Mouse (Mus musculus) neural tube, embryonic 11.5 days (tissue): ENCODE data around the gene Eya2. TPM values are rescaled to one million over a fixed set of nuclear protein-coding genes. Genes with fewer than 3 reads are reported as not detected.
"Not testable (repeated sequence)": the region's sequence is repeated elsewhere in the genome, so short reads cannot be mapped to it uniquely, and the experiment has no call there.

Experiments used
- ATAC-seq: fragments of 200-750 bp; cut with Nextera tagmentation; 2 replicates; pipeline ENCODE4 v1.8.0; 2017; ENCODE audit warnings: moderate number of reproducible peaks, mild to moderate bottlenecking, moderate TSS enrichment, moderate library complexity; ENCODE audit not compliant: insufficient read depth, low FRiP score, low TSS enrichment
- DNase-seq: peaks from one replicate; pipeline ENCODE4 v3.0.0-alpha.2; 2015; ENCODE audit warnings: low spot score
- H3K27ac ChIP-seq: fragments of 300-500 bp; sonication (generic); 2 replicates; pipeline ENCODE4 v1.5.1; 2014; ENCODE audit warnings: low read depth, mild to moderate bottlenecking, low read length
- H3K27me3 ChIP-seq: fragments of 300-500 bp; sonication (generic); 2 replicates; pipeline ENCODE4 v1.6.1; 2014; ENCODE audit warnings: mild to moderate bottlenecking, low read length, mixed read lengths; ENCODE audit not compliant: control insufficient read depth, insufficient read depth
- H3K36me3 ChIP-seq: fragments of 300-500 bp; sonication (generic); 2 replicates; pipeline ENCODE4 v1.6.1; 2014; ENCODE audit warnings: mild to moderate bottlenecking, low read length, moderate library complexity, mixed read lengths; ENCODE audit not compliant: control insufficient read depth, insufficient read depth
- H3K4me1 ChIP-seq: fragments of 300-500 bp; sonication (generic); 2 replicates; pipeline ENCODE4 v1.6.1; 2014; ENCODE audit warnings: low read length, mixed read lengths; ENCODE audit not compliant: control insufficient read depth, insufficient read depth
- H3K4me2 ChIP-seq: fragments of 300-500 bp; sonication (generic); 2 replicates; pipeline ENCODE4 v1.6.1; 2014; ENCODE audit warnings: low read depth, mild to moderate bottlenecking, moderate library complexity
- H3K4me3 ChIP-seq: fragments of 300-500 bp; sonication (generic); 2 replicates; pipeline ENCODE4 v1.5.1; 2014; ENCODE audit warnings: low read depth, low read length
- H3K9ac ChIP-seq: fragments of 300-500 bp; sonication (generic); 2 replicates; pipeline ENCODE4 v1.6.1; 2014; ENCODE audit warnings: mild to moderate bottlenecking, low read length
- H3K9me3 ChIP-seq: fragments of 300-500 bp; sonication (generic); 2 replicates; pipeline ENCODE4 v1.6.1; 2016; ENCODE audit warnings: low read length; ENCODE audit not compliant: control insufficient read depth
- WGBS: fragments of 180-500 bp; shearing (Covaris S2); extraction: QIAGEN DNeasy Blood & Tissue Kit; methylation state at CpG from one replicate; pipeline ENCODE4 v1.1.7; 2014; 5-methylcytosine and 5-hydroxymethylcytosine counted together
- polyA plus RNA-seq: library from polyadenylated mRNA; unstranded; fragments of >200 nt; fragmentation: Nextera tagmentation; extraction: Ambion mirVana; gene quantifications from 2 replicates; pipeline ENCODE4 v1.2.1, GENCODE M21; 2014

Eya2 gene
- polyA plus RNA-seq, 1 experiment from 2014 or later = 29.6 TPM

DNA sequence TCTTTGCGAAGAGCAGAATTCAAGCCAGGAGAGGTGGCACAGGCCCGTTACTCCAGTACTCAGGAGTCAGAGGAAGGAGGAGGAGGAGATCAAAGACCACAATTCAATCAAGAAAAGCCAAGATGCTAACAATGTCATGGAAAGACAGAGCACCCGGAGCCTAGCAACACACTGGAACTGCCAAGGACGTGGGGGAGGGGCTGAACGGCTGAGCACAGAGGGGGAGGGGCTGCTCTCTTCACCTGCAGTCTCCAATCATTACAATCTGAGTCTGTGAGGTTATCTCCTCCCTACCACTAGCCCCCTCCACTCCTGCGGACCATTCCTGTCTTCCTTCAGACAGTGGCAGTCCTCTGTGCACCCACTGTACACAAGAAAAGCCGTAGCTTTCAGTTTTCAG, 196.2 kb downstream of the Eya2 start:
- peak; percentile 54 for DNase-seq

GRCm38 (mm10) chr2:165791657-165792056, 196.8 kb downstream of the Eya2 start:
- H3K36me3 ChIP-seq = peaks cover 35% of the 10 kb centered on the region
- H3K4me2 ChIP-seq = no peak overlapping the region
- WGBS = 72% methylated on average over 9 of the region's 9 CpGs
- 0 out of 2 replicates have a peak, but pooled peaks have one; percentile 20 for ATAC-seq
- no peak overlapping the region for H3K4me3 ChIP-seq
- no peak overlapping the region for H3K27ac ChIP-seq
- no peaks in the 10 kb centered on the region for H3K27me3 ChIP-seq
- DNase-seq = peak; percentile 67
- H3K4me1 ChIP-seq = peaks cover 8% of the 10 kb centered on the region
- H3K9me3 ChIP-seq = no peaks in the 10 kb centered on the region
- no peak overlapping the region for H3K9ac ChIP-seq

More for the DNA sequence above, 196.2 kb downstream of the Eya2 start:
- Histone ChIP-seq H3K27me3 (no peaks in the 10 kb centered on the region), H3K9me3 (no peaks in the 10 kb centered on the region), H3K4me1 (peaks cover 8% of the 10 kb centered on the region), H3K27ac (no peak overlapping the region), H3K9ac (no peak overlapping the region), H3K36me3 (peaks cover 36% of the 10 kb centered on the region), H3K4me2 (no peak overlapping the region), H3K4me3 (no peak overlapping the region)
- no peak for ATAC-seq
- 65% methylated on average over 7 of the region's 7 CpGs for WGBS

DNA sequence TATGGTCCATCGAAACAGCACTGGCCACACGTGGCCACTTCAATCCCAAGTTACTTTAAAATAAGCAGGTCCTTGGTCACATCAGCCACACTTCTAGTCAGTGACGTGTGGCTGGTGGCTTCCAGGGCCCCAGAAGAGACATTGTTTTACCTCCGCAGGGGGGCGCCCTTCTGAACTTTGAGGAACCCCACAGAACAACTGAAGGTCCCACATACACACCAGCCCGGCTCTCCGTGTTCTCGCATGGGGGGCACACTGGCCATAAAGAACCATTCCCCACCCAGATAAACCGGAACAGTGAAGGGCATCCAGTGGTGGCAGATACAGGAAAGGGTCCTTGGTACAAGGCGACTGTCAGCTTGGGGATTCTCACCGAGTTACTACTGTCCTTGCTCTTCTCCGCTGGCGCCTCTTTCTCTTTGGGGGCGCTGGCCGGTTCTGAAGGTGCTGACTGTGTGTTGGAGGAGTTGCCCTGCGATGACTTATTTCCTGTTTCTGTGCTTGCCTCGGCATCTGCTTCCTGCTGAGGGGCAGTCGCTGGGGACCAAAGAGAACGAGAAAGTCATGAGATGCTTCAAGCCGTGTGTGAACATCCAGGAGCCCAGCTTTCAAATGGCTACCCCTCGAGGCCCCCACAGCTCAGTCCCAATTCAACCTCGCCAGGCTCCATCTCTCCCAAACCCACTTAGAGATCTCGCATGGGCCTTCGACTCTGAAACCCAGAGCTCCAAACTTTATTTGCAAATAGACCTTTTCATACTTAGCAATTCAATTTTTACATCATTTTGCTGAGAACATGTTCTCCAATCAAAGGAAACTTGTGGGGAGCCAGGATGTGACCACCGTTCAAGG, 197.8 kb downstream of the Eya2 start:
- DNase-seq (no peak), ATAC-seq (no peak)
- WGBS = 88% methylated on average over 24 of the region's 25 CpGs
- no peak overlapping the region for H3K4me2 ChIP-seq
- peaks cover 8% of the 10 kb centered on the region for H3K4me1 ChIP-seq
- no peak overlapping the region for H3K4me3 ChIP-seq
- peaks cover 37% of the 10 kb centered on the region for H3K36me3 ChIP-seq
- no peak overlapping the region for H3K27ac ChIP-seq
- no peak overlapping the region for H3K9ac ChIP-seq
- no peaks in the 10 kb centered on the region for H3K9me3 ChIP-seq
- H3K27me3 ChIP-seq = no peaks in the 10 kb centered on the region

- H3K9ac ChIP-seq = no peak overlapping the region
- H3K9me3 ChIP-seq = no peaks in the 10 kb centered on the region
- H3K4me1 ChIP-seq = peaks cover 8% of the 10 kb centered on the region
- DNase-seq (no peak), ATAC-seq (no peak)
- H3K4me3 ChIP-seq = no peak overlapping the region
- no peak overlapping the region for H3K27ac ChIP-seq
- H3K27me3 ChIP-seq = no peaks in the 10 kb centered on the region
- H3K4me2 ChIP-seq = no peak overlapping the region
- peaks cover 37% of the 10 kb centered on the region for H3K36me3 ChIP-seq
- 83% methylated on average over 3 of the region's 3 CpGs for WGBS
These were observed 198.4 kb downstream of the Eya2 start for GRCm38 (mm10) chr2:165793283-165793638.

GRCm38 (mm10) chr2:165797876-165798275, 203.0 kb downstream of the Eya2 start:
- Histone ChIP-seq H3K9ac (no peak overlapping the region), H3K4me3 (no peak overlapping the region), H3K4me1 (no peaks in the 10 kb centered on the region), H3K9me3 (no peaks in the 10 kb centered on the region), H3K4me2 (no peak overlapping the region), H3K36me3 (peaks cover 27% of the 10 kb centered on the region), H3K27me3 (no peaks in the 10 kb centered on the region), H3K27ac (no peak overlapping the region)
- 70% methylated on average over 8 of the region's 8 CpGs for WGBS
- ATAC-seq = no peak
- DNase-seq = no peak

DNA sequence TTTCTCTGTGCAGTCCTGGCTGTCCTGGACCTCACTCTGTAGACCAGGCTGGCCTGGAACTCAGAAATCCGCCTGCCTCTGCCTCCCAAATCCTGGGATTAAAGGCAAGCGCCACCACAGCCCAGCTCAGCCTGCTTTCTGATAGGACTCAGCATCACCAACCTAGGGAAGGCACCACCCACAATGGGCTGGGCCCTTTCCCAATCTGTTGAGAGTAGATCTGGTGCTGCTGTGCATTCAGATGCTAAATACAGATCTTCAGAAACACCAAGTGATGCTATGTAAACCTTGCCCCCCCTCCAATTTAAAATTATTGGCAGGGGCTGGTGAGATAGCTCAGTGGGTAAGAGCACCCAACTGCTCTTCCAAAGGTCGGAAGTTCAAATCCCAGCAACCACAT, 205.3 kb downstream of the Eya2 start:
- 96% methylated on average over 3 of the region's 3 CpGs for WGBS
- DNase-seq, H3K27me3 ChIP-seq, H3K4me3 ChIP-seq, H3K4me1 ChIP-seq, H3K4me2 ChIP-seq, H3K9ac ChIP-seq, H3K27ac ChIP-seq, ATAC-seq, H3K9me3 ChIP-seq: not testable (repeated sequence)
- H3K36me3 ChIP-seq = peaks cover 23% of the 10 kb centered on the region

- no peak overlapping the region for H3K4me2 ChIP-seq
These were observed 213.5 kb downstream of the Eya2 start for GRCm38 (mm10) chr2:165808179-165808975.

GRCm38 (mm10) chr2:165809091-165809490, 214.3 kb downstream of the Eya2 start:
- no peak overlapping the region for H3K27ac ChIP-seq
- WGBS = 97% methylated on average over 5 of the region's 5 CpGs
- peaks cover 23% of the 10 kb centered on the region for H3K36me3 ChIP-seq
- H3K4me2 ChIP-seq = no peak overlapping the region
- H3K4me3 ChIP-seq = no peak overlapping the region
- H3K4me1 ChIP-seq = no peaks in the 10 kb centered on the region
- no peak for ATAC-seq
- no peaks in the 10 kb centered on the region for H3K27me3 ChIP-seq
- H3K9me3 ChIP-seq = no peaks in the 10 kb centered on the region
- DNase-seq = no peak
- no peak overlapping the region for H3K9ac ChIP-seq

More at GRCm38 (mm10) chr2:165808179-165808975, 213.5 kb downstream of the Eya2 start:
- Histone ChIP-seq H3K36me3 (peaks cover 23% of the 10 kb centered on the region), H3K9me3 (no peaks in the 10 kb centered on the region), H3K4me1 (no peaks in the 10 kb centered on the region), H3K27me3 (no peaks in the 10 kb centered on the region), H3K27ac (no peak overlapping the region), H3K9ac (no peak overlapping the region), H3K4me3 (no peak overlapping the region)
- ATAC-seq = no peak
- 96% methylated on average over 12 of the region's 12 CpGs for WGBS
- DNase-seq = no peak
